Mouse (Mus musculus) midbrain, embryonic 12.5 days (tissue): ENCODE measurements around the gene App. TPM values are rescaled to one million over a fixed set of nuclear protein-coding genes. Genes with fewer than 3 reads are reported as not detected.

Source experiments
- ATAC-seq: fragments of 200-750 bp; cut with Nextera tagmentation; 2 replicates; pipeline ENCODE4 v1.8.0; 2017; ENCODE audit warnings: low read depth, moderate TSS enrichment, moderate library complexity; ENCODE audit not compliant: low FRiP score
- H3K27ac ChIP-seq: fragments of 300-500 bp; sonication (generic); replicated peaks from 2 replicates; pipeline ENCODE4 v1.5.1; 2016; ENCODE audit warnings: mild to moderate bottlenecking
- H3K27me3 ChIP-seq: fragments of 300-500 bp; sonication (generic); 2 replicates; pipeline ENCODE4 v1.6.1; 2016; ENCODE audit warnings: mild to moderate bottlenecking
- H3K36me3 ChIP-seq: fragments of 300-500 bp; sonication (generic); 2 replicates; pipeline ENCODE4 v1.6.1; 2016
- H3K4me1 ChIP-seq: fragments of 300-500 bp; sonication (generic); 2 replicates; pipeline ENCODE4 v1.6.1; 2016
- H3K4me2 ChIP-seq: fragments of 300-500 bp; sonication (generic); replicated peaks from 2 replicates; pipeline ENCODE4 v1.6.1; 2016; ENCODE audit warnings: mild to moderate bottlenecking, moderate library complexity
- H3K4me3 ChIP-seq: fragments of 300-500 bp; sonication (generic); 2 replicates; pipeline ENCODE4 v1.5.1; 2016; ENCODE audit warnings: mild to moderate bottlenecking
- H3K9ac ChIP-seq: fragments of 300-500 bp; sonication (generic); replicated peaks from 2 replicates; pipeline ENCODE4 v1.6.1; 2016; ENCODE audit warnings: mild to moderate bottlenecking, moderate library complexity
- H3K9me3 ChIP-seq: fragments of 300-500 bp; sonication (generic); 2 replicates; pipeline ENCODE4 v1.6.1; 2016; ENCODE audit warnings: mild to moderate bottlenecking
- WGBS: fragments of 180-500 bp; shearing (Covaris S2); methylation state at CpG from one replicate; pipeline ENCODE4 v1.1.7; 2016; 5-methylcytosine and 5-hydroxymethylcytosine counted together
- polyA plus RNA-seq: library from polyadenylated mRNA; unstranded; fragments of >200 nt; fragmentation: Nextera tagmentation; extraction: Ambion mirVana; gene quantifications from 2 replicates; pipeline ENCODE4 v1.2.1, GENCODE M21; 2016

The App gene
- polyA plus RNA-seq, 1 experiment from 2014 or later: 218 TPM

DNA sequence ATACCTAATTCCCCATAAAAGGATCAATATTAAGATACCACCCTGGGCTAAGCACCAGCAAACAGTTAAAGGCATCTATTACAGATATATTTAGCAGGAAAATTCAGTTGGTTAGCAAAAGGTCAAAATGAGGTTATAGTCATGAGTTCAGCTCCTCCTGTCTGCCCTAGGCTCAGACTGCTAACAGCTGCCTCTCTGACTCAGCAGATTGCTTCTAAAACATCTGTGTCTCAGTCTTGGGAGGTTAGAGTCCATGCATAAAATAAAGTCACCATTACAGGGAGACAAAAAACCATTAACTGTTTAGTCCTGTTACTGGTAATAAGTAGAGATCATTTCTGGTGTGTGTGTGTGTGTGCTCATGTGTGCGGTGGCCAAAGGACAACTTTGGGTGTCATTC lies 58.8 kb downstream of the App start:
- no peak overlapping the region for H3K9ac ChIP-seq
- 94% methylated on average over 1 of the region's 1 CpGs for WGBS
- H3K4me3 ChIP-seq: no peak overlapping the region
- peaks cover 14% of the 10 kb centered on the region for H3K36me3 ChIP-seq
- H3K27ac ChIP-seq: no peak overlapping the region
- H3K9me3 ChIP-seq: no peaks in the 10 kb centered on the region
- H3K27me3 ChIP-seq: no peaks in the 10 kb centered on the region
- no peak for ATAC-seq
- no peak overlapping the region for H3K4me2 ChIP-seq
- peaks cover 19% of the 10 kb centered on the region for H3K4me1 ChIP-seq

DNA sequence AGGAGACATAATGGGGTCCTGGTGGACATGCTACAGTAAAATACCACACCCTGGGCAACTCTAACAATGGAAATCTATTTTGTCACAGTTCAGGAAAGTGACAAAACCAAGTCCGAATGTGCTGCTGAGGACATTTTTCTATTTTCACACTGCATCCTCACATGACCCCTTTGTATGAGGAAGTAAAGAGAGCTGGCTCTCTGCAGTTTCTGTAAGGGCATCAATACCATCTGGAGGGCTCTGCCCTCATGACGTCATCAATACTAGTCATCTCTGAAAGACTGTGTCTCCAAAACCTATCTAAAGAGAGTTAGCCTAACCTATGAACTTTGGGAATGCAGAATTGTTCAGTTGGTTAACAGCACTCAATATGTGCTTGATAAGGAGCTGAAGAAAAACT lies 59.6 kb downstream of the App start:
- H3K27ac ChIP-seq: no peak overlapping the region
- peaks cover 7% of the 10 kb centered on the region for H3K36me3 ChIP-seq
- WGBS: 90% methylated on average over 2 of the region's 2 CpGs
- no peak overlapping the region for H3K9ac ChIP-seq
- no peaks in the 10 kb centered on the region for H3K27me3 ChIP-seq
- no peak for ATAC-seq
- H3K4me2 ChIP-seq: no peak overlapping the region
- H3K4me1 ChIP-seq: peaks cover 19% of the 10 kb centered on the region
- H3K9me3 ChIP-seq: no peaks in the 10 kb centered on the region
- H3K4me3 ChIP-seq: no peak overlapping the region

DNA sequence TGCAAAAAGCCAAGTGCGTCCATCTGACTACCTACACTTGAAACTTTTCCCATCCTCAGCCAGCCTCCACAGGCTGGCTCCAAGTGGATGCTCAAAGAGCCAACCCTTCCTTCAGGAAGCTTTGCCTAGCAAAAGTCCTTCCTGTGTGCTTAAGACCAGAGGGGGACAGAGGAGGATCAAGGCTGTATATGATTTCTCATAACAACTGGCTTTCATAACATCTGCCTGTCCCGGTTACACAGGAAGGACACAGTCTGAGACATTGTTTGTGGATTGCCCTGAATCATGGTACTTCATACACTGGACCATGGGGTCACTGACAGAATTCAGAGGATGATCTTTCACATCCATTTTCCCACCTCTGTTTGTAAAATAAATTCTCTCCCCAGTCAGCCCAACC lies 61.3 kb downstream of the App start:
- H3K36me3 ChIP-seq: no peaks in the 10 kb centered on the region; the same call in 1 of the 2 replicates
- no peak for ATAC-seq
- H3K27me3 ChIP-seq: no peaks in the 10 kb centered on the region
- H3K9ac ChIP-seq: no peak overlapping the region
- H3K27ac ChIP-seq: no peak overlapping the region
- peaks cover 11% of the 10 kb centered on the region for H3K4me1 ChIP-seq
- no peak overlapping the region for H3K4me2 ChIP-seq
- no peak overlapping the region for H3K4me3 ChIP-seq
- H3K9me3 ChIP-seq: no peaks in the 10 kb centered on the region
- WGBS: 86% methylated on average over 2 of the region's 2 CpGs

DNA sequence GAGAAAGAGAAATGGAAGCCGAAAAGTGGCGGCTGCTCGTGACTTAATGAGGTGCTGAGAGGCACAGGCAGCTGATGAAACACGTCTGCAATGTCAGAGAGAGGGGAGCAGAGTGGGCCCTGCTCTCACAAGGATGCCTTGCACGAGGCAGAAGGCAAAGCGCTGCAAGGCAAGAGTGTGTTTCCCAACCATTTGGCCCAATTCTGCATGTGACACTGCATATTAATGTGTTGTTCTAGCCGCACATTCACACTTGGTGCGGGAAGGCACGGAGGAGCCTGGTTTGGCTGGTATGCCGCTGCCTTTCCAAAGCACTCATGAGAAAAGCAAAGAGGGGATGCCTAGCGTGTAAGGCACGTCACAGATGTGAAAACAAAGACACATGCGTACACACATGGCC lies 63.1 kb downstream of the App start:
- no peaks in the 10 kb centered on the region for H3K36me3 ChIP-seq
- H3K9me3 ChIP-seq: no peaks in the 10 kb centered on the region
- no peaks in the 10 kb centered on the region for H3K27me3 ChIP-seq
- ATAC-seq: peak; percentile 45; the same call in 1 of the 2 replicates
- H3K4me2 ChIP-seq: no peak overlapping the region
- peak overlapping the region; percentile 5; the same call in 1 of the 2 replicates for H3K27ac ChIP-seq
- 70% methylated on average over 13 of the region's 13 CpGs for WGBS
- no peak overlapping the region for H3K9ac ChIP-seq
- H3K4me1 ChIP-seq: peaks cover 23% of the 10 kb centered on the region
- no peak overlapping the region for H3K4me3 ChIP-seq

DNA sequence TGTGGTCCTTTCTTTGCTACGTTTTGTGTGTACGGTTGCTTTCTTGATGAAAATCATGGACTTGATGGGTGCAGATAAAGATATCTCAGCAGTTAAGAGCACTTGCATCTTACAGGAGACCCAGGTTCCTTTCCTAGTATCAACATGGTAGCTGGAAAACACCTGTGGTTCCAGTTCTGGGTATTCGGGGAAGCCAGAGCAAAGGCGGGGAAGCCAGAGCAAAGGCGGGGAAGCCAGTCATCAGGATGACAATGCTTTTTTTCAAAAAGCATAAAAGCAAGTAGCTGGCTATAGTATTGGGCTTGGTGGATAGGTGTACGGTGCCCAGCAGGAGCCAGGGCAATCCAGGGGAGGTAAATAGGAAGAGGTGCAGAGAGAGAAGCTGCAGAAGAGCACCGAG lies 65.1 kb downstream of the App start:
- Histone ChIP-seq H3K27me3 (no peaks in the 10 kb centered on the region), H3K4me1 (peaks cover 25% of the 10 kb centered on the region), H3K9me3 (no peaks in the 10 kb centered on the region), H3K4me2 (no peak overlapping the region), H3K9ac (no peak overlapping the region), H3K27ac (no peak overlapping the region), H3K36me3 (no peaks in the 10 kb centered on the region), H3K4me3 (no peak overlapping the region)
- WGBS: 92% methylated on average over 7 of the region's 7 CpGs
- ATAC-seq: no peak

DNA sequence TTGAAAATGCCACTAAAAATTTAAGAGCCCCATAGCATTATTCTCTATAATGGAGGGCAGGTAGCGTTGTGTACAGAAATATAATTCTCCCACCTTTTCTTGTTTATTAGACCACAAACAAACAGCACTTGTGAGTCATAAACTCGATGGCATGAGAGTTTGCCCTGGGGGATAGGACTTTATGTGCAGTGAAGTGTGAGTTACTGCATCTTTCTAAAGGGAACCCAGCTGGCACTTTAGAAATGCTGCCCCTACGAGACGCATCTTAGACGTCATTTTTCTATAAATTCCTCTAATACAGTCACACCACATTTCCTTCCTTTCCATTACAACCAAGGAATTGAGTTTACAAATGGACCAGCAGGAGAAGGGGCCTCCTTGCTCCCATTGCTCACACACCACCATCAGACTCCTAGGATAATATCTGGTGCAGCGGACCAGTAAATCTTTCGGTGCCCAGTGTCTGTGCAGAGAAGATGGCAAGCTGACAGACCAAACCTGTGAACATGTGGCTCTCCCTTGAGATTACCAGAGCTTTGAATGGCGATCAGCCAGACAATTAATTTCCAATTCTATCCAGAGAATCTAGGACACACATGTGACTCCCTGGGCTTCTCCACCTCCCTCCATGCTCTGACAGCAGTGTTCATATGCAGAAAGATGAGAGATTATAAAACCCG lies 66.8 kb downstream of the App start:
- peaks cover 10% of the 10 kb centered on the region; the same call in 1 of the 2 replicates for H3K36me3 ChIP-seq
- no peak overlapping the region for H3K9ac ChIP-seq
- no peak overlapping the region; the same call in 1 of the 2 replicates for H3K27ac ChIP-seq
- H3K27me3 ChIP-seq: no peaks in the 10 kb centered on the region
- H3K4me3 ChIP-seq: no peak overlapping the region
- H3K4me1 ChIP-seq: peaks cover 25% of the 10 kb centered on the region
- peak; percentile 41; the same call in 1 of the 2 replicates for ATAC-seq
- H3K9me3 ChIP-seq: no peaks in the 10 kb centered on the region
- WGBS: 67% methylated on average over 9 of the region's 9 CpGs
- H3K4me2 ChIP-seq: no peak overlapping the region

DNA sequence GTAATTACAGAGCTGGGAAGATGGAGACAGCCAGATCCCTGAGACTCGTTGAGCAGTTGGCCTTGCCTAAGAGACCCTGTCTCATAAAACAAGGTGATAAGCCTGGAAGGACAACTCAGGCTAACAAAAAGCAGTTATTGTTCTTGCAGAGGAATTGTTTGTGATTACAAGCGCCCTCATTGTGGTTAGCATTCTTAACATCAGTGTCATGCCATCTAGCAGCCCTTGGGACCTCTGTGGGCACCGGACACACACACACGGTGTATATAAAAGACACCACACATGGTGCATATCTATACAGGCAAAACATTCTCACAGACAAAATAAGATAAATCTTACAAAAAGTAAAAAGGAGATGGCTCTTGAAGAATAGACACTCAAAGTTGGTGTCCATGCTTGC lies 68.0 kb downstream of the App start:
- ATAC-seq: no peak
- no peaks in the 10 kb centered on the region for H3K27me3 ChIP-seq
- no peak overlapping the region for H3K27ac ChIP-seq
- H3K9ac ChIP-seq: no peak overlapping the region
- peaks cover 21% of the 10 kb centered on the region for H3K4me1 ChIP-seq
- no peak overlapping the region for H3K4me3 ChIP-seq
- no peaks in the 10 kb centered on the region for H3K9me3 ChIP-seq
- no peak overlapping the region for H3K4me2 ChIP-seq
- H3K36me3 ChIP-seq: peaks cover 10% of the 10 kb centered on the region; the same call in 1 of the 2 replicates
- WGBS: 78% methylated on average over 4 of the region's 4 CpGs

DNA sequence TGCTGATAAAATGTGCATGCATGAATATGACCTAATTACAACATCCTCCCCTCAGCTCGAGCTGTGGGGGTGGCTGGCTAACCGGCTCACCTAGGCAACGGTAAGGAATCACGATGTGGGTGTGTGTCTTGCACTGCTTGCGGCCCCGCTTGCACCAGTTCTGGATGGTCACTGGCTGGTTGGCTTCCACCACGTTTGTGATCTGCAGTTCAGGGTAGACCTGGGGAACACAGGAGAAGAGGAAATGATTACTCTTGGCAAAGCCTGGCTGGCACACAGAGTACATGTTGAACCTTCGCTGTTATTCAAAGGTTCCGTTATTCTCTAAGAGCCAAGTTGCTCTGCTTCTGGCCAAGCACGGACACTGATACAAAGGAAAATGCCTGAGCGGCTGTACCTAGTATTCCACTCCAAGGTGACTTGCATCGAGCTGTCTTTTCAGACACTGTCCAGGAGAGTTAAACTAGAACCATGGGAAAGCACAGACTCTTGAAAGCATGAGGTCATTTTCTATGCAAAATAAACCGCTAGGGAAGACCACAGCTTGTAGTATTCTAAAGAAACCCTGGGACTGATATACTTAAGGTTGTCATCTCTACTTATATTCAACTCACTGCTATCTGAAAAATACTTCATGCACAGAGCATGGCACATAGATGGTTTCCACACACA lies 70.3 kb downstream of the App start:
- Histone ChIP-seq H3K4me2 (no peak overlapping the region), H3K4me1 (peaks cover 13% of the 10 kb centered on the region), H3K27ac (no peak overlapping the region), H3K9ac (no peak overlapping the region), H3K27me3 (no peaks in the 10 kb centered on the region), H3K4me3 (no peak overlapping the region), H3K36me3 (peaks cover 10% of the 10 kb centered on the region; the same call in 1 of the 2 replicates), H3K9me3 (no peaks in the 10 kb centered on the region)
- 89% methylated on average over 13 of the region's 13 CpGs for WGBS
- ATAC-seq: no peak

DNA sequence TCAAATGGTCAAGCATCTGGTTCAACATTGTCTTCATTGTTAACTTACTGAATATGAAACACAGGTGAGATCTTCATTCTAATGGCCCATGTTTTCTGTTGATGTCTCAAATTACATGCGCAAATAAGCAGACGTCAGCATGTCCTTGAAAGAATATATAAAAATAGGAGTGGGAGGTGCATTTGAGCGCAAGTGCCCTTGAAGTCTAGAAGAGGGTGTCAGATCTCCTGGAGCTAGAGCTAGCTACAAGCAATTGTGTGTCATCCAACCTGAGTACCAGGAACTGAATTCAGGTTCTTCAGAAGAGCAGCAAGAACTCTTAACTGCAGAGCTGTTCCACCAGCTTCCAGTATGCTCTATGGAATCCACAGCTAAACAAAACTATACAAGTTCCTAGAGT lies 72.0 kb downstream of the App start:
- ATAC-seq: no peak
- Histone ChIP-seq H3K27me3 (no peaks in the 10 kb centered on the region), H3K27ac (no peak overlapping the region), H3K4me3 (no peak overlapping the region), H3K9me3 (no peaks in the 10 kb centered on the region), H3K4me1 (peaks cover 14% of the 10 kb centered on the region), H3K4me2 (no peak overlapping the region), H3K36me3 (peaks cover 10% of the 10 kb centered on the region; the same call in 1 of the 2 replicates), H3K9ac (no peak overlapping the region)
- WGBS: 91% methylated on average over 3 of the region's 3 CpGs

DNA sequence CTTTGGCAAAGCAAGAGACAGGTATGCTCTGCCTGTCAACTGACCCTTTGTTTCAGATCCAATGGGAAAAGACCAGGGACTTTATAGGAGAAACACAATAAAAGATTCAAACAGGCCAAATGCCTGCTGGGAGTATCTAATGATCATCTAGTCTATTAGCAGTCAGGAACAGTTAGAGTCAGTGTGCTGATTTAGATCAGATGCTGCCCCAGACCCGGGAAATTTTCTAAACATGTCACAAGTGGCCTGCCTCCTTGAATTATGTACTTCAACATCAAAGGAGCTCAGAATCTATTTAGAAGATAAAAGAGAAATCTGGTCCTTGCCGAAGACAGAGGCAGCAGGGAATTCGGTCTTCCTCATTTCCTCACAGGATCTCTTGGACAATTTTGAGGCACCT lies 72.8 kb downstream of the App start:
- H3K4me1 ChIP-seq: peaks cover 16% of the 10 kb centered on the region
- ATAC-seq: 0 out of 2 replicates have a peak, but pooled peaks have one; percentile 38
- no peaks in the 10 kb centered on the region for H3K9me3 ChIP-seq
- 32% methylated on average over 3 of the region's 3 CpGs for WGBS
- H3K27ac ChIP-seq: 0 out of 2 replicates have a peak overlapping the region, but pooled peaks have one; percentile 3
- no peak overlapping the region for H3K4me3 ChIP-seq
- no peak overlapping the region for H3K9ac ChIP-seq
- peaks cover 10% of the 10 kb centered on the region; the same call in 1 of the 2 replicates for H3K36me3 ChIP-seq
- H3K27me3 ChIP-seq: no peaks in the 10 kb centered on the region
- no peak overlapping the region for H3K4me2 ChIP-seq

DNA sequence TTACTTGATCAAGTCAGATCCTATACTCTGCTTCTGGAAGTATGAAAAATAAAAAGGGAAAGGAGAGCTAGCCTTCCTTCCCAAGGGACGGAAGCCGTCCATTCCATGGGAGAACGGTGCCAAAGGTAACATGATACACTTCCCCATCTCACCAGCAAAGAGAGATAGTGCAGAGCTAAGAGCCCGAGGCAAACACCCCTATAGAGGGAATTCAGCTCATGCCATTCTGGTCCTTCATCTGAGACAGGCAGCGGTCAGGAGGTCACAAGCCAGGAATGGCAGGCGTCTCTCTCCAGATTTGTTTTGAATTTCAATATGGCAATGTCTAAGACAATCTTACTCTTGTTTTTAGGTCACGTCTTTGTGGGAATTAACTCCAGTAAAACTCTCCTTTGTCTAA lies 74.1 kb downstream of the App start:
- ATAC-seq: no peak
- Histone ChIP-seq H3K4me2 (no peak overlapping the region), H3K4me3 (no peak overlapping the region), H3K4me1 (peaks cover 16% of the 10 kb centered on the region), H3K9me3 (no peaks in the 10 kb centered on the region), H3K36me3 (peaks cover 10% of the 10 kb centered on the region; the same call in 1 of the 2 replicates), H3K27ac (no peak overlapping the region), H3K27me3 (no peaks in the 10 kb centered on the region), H3K9ac (no peak overlapping the region)
- WGBS: 58% methylated on average over 7 of the region's 7 CpGs

DNA sequence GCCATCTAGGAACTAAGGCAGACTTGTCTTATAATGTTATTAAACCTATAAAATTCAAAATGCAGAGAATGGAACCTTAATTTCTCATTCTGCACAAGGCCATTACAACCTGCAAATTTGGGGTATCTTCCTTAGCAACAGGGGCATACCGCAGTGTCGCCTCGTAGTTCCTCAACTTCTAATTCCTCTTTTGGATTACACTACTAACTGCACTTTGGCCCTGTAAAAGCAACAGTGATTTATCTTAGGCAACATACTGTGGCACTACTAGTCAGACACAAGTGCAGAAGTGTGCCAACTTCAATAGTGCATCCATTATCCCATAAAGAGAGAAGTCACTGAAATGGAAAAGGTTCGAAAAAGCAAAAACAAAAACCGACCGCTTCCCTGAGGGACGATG lies 74.5 kb downstream of the App start:
- no peak for ATAC-seq
- WGBS: 91% methylated on average over 7 of the region's 7 CpGs
- H3K27ac ChIP-seq: no peak overlapping the region
- H3K9me3 ChIP-seq: no peaks in the 10 kb centered on the region
- H3K27me3 ChIP-seq: no peaks in the 10 kb centered on the region
- peaks cover 16% of the 10 kb centered on the region for H3K4me1 ChIP-seq
- H3K4me2 ChIP-seq: no peak overlapping the region
- H3K36me3 ChIP-seq: peaks cover 10% of the 10 kb centered on the region; the same call in 1 of the 2 replicates
- no peak overlapping the region for H3K4me3 ChIP-seq
- H3K9ac ChIP-seq: no peak overlapping the region
